Mouse (Mus musculus) ES-Bruce4 (cell line): ENCODE data around the gene Tmem265. TPM values are rescaled to one million over a fixed set of nuclear protein-coding genes. Genes with fewer than 3 reads are reported as not detected.
A peak's percentile ranks its signal among the peaks of the same experiment; 100 is the strongest.

Experiments used
- H3K27ac ChIP-seq: 2 replicates; pipeline ENCODE4 v1.5.1; 2012; ENCODE audit warnings: low read length, inconsistent platforms; ENCODE audit not compliant: insufficient read depth
- H3K27me3 ChIP-seq: 2 replicates; pipeline ENCODE4 v1.6.1; 2012; ENCODE audit warnings: mild to moderate bottlenecking, low read length, inconsistent platforms; ENCODE audit not compliant: control insufficient read depth, poor library complexity, insufficient read depth, severe bottlenecking
- H3K36me3 ChIP-seq: 2 replicates; pipeline ENCODE4 v1.6.1; 2012; ENCODE audit warnings: inconsistent platforms, mild to moderate bottlenecking, low read length, moderate library complexity; ENCODE audit not compliant: control insufficient read depth, poor library complexity, insufficient read depth, severe bottlenecking
- H3K4me1 ChIP-seq: one replicate; pipeline ENCODE4 v1.8.1; 2011; ENCODE audit warnings: low read length; ENCODE audit not compliant: control insufficient read depth, insufficient read depth
- H3K4me3 ChIP-seq: 2 replicates; pipeline ENCODE4 v1.5.1; 2011; ENCODE audit warnings: low read depth, mild to moderate bottlenecking, low read length
- H3K9ac ChIP-seq: 2 replicates; pipeline ENCODE4 v1.6.1; 2012; ENCODE audit warnings: low read depth, mild to moderate bottlenecking, inconsistent platforms; ENCODE audit not compliant: poor library complexity, severe bottlenecking
- H3K9me3 ChIP-seq: replicated peaks from 2 replicates; pipeline ENCODE4 v1.6.1; 2012; ENCODE audit warnings: mild to moderate bottlenecking, low read length, inconsistent platforms; ENCODE audit not compliant: control insufficient read depth, poor library complexity, insufficient read depth, severe bottlenecking
- CTCF ChIP-seq: IDR thresholded peaks from one replicate; pipeline ENCODE4 v1.8.1; 2011; ENCODE audit warnings: low read depth, low read length
- EP300 ChIP-seq: IDR thresholded peaks from 2 replicates; pipeline ENCODE4 v1.6.1; 2011; ENCODE audit warnings: low read depth, low read length; ENCODE audit not compliant: insufficient read depth
- POLR2A ChIP-seq: IDR thresholded peaks from one replicate; pipeline ENCODE4 v1.8.1; 2011; ENCODE audit warnings: low read length; ENCODE audit not compliant: insufficient read depth
- polyA plus RNA-seq: library from polyadenylated mRNA; stranded (reverse); fragments of >200 nt; gene quantifications from 2 replicates; pipeline ENCODE4 v1.2.4, GENCODE M21; 2011; ENCODE audit warnings: low read depth; ENCODE audit not compliant: missing spikeins, insufficient read depth, insufficient read length

Tmem265 gene
- polyA plus RNA-seq = 2.9 and 3.2 TPM in 2 replicates

GRCm38 (mm10) chr7:127561340-127561858 is at the start of gene Tmem265:
Gene Tmem265, plus strand, starts transcription at chr7:127561390.
- peaks cover 27% of the 10 kb centered on the region for H3K36me3 ChIP-seq
- no peaks in the 10 kb centered on the region for H3K9me3 ChIP-seq
- H3K4me3 ChIP-seq = peak within 1 kb of the TSS; percentile 0; the same call in 1 of the 2 replicates
- H3K4me1 ChIP-seq = peaks cover 2% of the 10 kb centered on the region
- no peaks in the 10 kb centered on the region for H3K27me3 ChIP-seq
- TF ChIP-seq POLR2A = no peak
- no peak for TF ChIP-seq EP300
- TF ChIP-seq CTCF = no peak
- no peak within 1 kb of the TSS for H3K9ac ChIP-seq
- no peak within 1 kb of the TSS for H3K27ac ChIP-seq

- Histone ChIP-seq H3K4me3 (peak within 1 kb of the TSS; percentile 65), H3K27ac (peak within 1 kb of the TSS; percentile 76)
These were observed 49.4 kb upstream of the Tmem265 start, which contains the start of gene Srcap for GRCm38 (mm10) chr7:127511808-127512230. Gene Srcap, plus strand, starts transcription at chr7:127511983.

DNA sequence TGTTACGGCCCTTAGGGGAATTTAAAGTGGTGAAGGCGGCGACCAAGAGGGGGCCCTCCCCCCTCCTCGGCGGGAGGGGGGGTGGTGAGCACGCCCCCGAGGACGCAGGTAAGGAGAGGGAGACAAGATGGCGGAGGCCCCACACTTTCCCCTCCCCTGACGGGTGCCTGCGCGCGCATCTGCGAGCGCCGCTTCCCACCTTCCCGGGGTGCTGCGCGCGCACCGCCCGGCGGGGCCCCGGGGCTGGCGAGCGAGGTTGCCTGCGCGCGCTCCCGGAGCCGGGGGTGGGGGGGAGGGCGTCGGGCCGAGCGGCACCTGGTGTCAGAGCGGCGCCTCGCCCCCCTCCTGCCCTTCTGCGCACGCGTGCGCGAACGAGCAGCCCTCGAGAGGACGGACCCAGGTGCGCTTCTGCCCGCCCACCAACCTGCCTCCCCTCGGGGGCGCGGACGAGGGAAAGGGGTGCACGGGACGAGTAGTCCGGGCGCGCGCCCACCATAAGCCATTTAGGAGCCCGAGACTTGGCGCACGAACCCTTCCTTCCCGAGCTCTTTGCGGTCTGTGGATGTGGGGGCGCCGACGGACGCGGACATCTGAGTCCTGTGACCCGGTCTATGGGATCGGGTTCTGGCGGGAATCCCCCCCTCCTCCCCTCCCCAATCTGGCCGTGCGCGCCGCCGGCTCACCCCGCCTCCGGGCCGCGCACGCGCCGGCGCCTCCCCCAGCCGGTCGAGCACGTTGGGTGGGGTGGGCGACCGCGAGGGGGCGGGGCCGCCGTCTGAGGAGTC is 48.8 kb upstream of the Tmem265 start:
- peak overlapping the region; percentile 85 for H3K9ac ChIP-seq
- H3K27ac ChIP-seq = peak overlapping the region; percentile 76
- peak overlapping the region; percentile 65 for H3K4me3 ChIP-seq
- H3K36me3 ChIP-seq = peaks cover 16% of the 10 kb centered on the region
- TF ChIP-seq CTCF = no peak
- TF ChIP-seq EP300 = 0 out of 2 replicates have a peak, but pooled peaks have one; percentile 3
- peaks cover 2% of the 10 kb centered on the region for H3K4me1 ChIP-seq
- no peaks in the 10 kb centered on the region for H3K9me3 ChIP-seq
- no peaks in the 10 kb centered on the region for H3K27me3 ChIP-seq

More at GRCm38 (mm10) chr7:127511808-127512230, 49.4 kb upstream of the Tmem265 start, which contains the start of gene Srcap:
- TF ChIP-seq CTCF (no peak), EP300 (peak; percentile 49; the same call in 1 of the 2 replicates), POLR2A (peak; percentile 83)
- Histone ChIP-seq H3K27me3 (no peaks in the 10 kb centered on the region), H3K36me3 (peaks cover 10% of the 10 kb centered on the region), H3K9me3 (no peaks in the 10 kb centered on the region), H3K9ac (peak within 1 kb of the TSS; percentile 85), H3K4me1 (peaks cover 2% of the 10 kb centered on the region)

- Histone ChIP-seq H3K9me3 (no peaks in the 10 kb centered on the region), H3K9ac (peak overlapping the region; percentile 85), H3K27ac (peak overlapping the region; percentile 70), H3K4me1 (peaks cover 2% of the 10 kb centered on the region), H3K4me3 (peak overlapping the region; percentile 61), H3K36me3 (peaks cover 21% of the 10 kb centered on the region), H3K27me3 (no peaks in the 10 kb centered on the region)
- TF ChIP-seq EP300 = no peak
- TF ChIP-seq POLR2A = no peak
These were observed 48.2 kb upstream of the Tmem265 start for GRCm38 (mm10) chr7:127513016-127513390.

GRCm38 (mm10) chr7:127513781-127514180 is 47.4 kb upstream of the Tmem265 start:
- Histone ChIP-seq H3K4me1 (peaks cover 2% of the 10 kb centered on the region), H3K27ac (peak overlapping the region; percentile 70), H3K27me3 (no peaks in the 10 kb centered on the region), H3K4me3 (peak overlapping the region; percentile 47), H3K9me3 (no peaks in the 10 kb centered on the region), H3K36me3 (peaks cover 21% of the 10 kb centered on the region), H3K9ac (peak overlapping the region; percentile 85)
- TF ChIP-seq EP300 (no peak), POLR2A (no peak), CTCF (no peak)

DNA sequence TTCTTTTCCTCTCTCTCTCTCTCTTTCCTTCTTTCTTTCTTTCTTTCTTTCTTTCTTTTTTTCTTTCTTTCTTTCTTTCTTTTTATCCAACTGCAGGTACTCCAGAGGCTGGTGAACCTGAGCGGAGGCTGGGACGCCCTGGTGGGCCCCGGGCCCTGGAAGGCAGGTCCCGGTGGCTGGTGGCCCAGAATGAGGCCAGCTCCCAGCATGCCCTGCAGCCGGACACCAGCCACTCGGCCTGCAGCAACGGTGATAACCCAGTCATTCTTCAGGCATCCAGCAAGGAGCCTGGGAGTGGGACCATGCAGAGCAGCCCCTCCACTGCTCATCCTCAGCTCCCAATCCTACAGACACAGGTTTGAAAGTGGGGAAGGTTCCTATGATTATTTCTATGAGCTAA is 45.3 kb upstream of the Tmem265 start:
- H3K4me1 ChIP-seq = peaks cover 2% of the 10 kb centered on the region
- H3K36me3 ChIP-seq = peaks cover 36% of the 10 kb centered on the region
- no peak overlapping the region for H3K4me3 ChIP-seq
- no peaks in the 10 kb centered on the region for H3K27me3 ChIP-seq
- H3K27ac ChIP-seq = no peak overlapping the region
- H3K9ac ChIP-seq = 0 out of 2 replicates have a peak overlapping the region, but pooled peaks have one; percentile 9
- no peaks in the 10 kb centered on the region for H3K9me3 ChIP-seq
- no peak for TF ChIP-seq CTCF
- no peak for TF ChIP-seq POLR2A
- no peak for TF ChIP-seq EP300
